Mouse (Mus musculus): ENCODE measurements around the gene Cldn2. TPM values are rescaled to one million over a fixed set of nuclear protein-coding genes. Genes with fewer than 3 reads are reported as not detected.

Gene Cldn2
- polyA plus RNA-seq, 1 experiment from 2014 or later = 0.80 TPM

- no peak overlapping the region for H3K4me3 ChIP-seq (replicated peaks)
- no peak for ATAC-seq (ENCODE audit: insufficient number of reproducible peaks, low FRiP score, low TSS enrichment, low read depth)
- H3K9ac ChIP-seq = no peak overlapping the region
- no peaks in the 10 kb centered on the region for H3K4me1 ChIP-seq
- H3K4me2 ChIP-seq (replicated peaks) = no peak overlapping the region
- no peaks in the 10 kb centered on the region for H3K9me3 ChIP-seq (replicated peaks)
- H3K27ac ChIP-seq (replicated peaks) = no peak overlapping the region
- WGBS = 71% methylated on average over 4 of the region's 4 CpGs
- no peaks in the 10 kb centered on the region for H3K36me3 ChIP-seq
- peaks cover 2% of the 10 kb centered on the region; the same call in 1 of the 2 replicates for H3K27me3 ChIP-seq
These were observed 19.1 kb upstream of the Cldn2 start for GRCm38 (mm10) chrX:139781563-139781962.

GRCm38 (mm10) chrX:139782278-139783044 is 18.2 kb upstream of the Cldn2 start, which contains the start of gene Ripply1:
Ripply1 (minus strand) TSS chrX:139782353.
- H3K9me3 ChIP-seq (replicated peaks) = no peaks in the 10 kb centered on the region
- H3K4me1 ChIP-seq = no peaks in the 10 kb centered on the region
- no peak for ATAC-seq (ENCODE audit: insufficient number of reproducible peaks, low FRiP score, low TSS enrichment, low read depth)
- 49% methylated on average over 6 of the region's 6 CpGs for WGBS
- peaks cover 2% of the 10 kb centered on the region; the same call in 1 of the 2 replicates for H3K27me3 ChIP-seq
- H3K4me3 ChIP-seq (replicated peaks) = no peak within 1 kb of the TSS
- no peak within 1 kb of the TSS for H3K4me2 ChIP-seq (replicated peaks)
- no peaks in the 10 kb centered on the region for H3K36me3 ChIP-seq
- H3K27ac ChIP-seq (replicated peaks) = no peak within 1 kb of the TSS
- H3K9ac ChIP-seq = no peak within 1 kb of the TSS

- WGBS = 56% methylated on average over 3 of the region's 3 CpGs
- H3K27me3 ChIP-seq = peaks cover 2% of the 10 kb centered on the region; the same call in 1 of the 2 replicates
- ATAC-seq (ENCODE audit: insufficient number of reproducible peaks, low FRiP score, low TSS enrichment, low read depth) = no peak
These were observed 17.6 kb upstream of the Cldn2 start for GRCm38 (mm10) chrX:139783045-139783422.

GRCm38 (mm10) chrX:139785764-139786163 is 14.9 kb upstream of the Cldn2 start:
- H3K27me3 ChIP-seq = peaks cover 2% of the 10 kb centered on the region; the same call in 1 of the 2 replicates
- ATAC-seq (ENCODE audit: insufficient number of reproducible peaks, low FRiP score, low TSS enrichment, low read depth) = no peak
- no peak overlapping the region for H3K9ac ChIP-seq
- H3K4me3 ChIP-seq (replicated peaks) = no peak overlapping the region
- H3K4me1 ChIP-seq = no peaks in the 10 kb centered on the region
- no peak overlapping the region for H3K4me2 ChIP-seq (replicated peaks)
- no peak overlapping the region for H3K27ac ChIP-seq (replicated peaks)
- no peaks in the 10 kb centered on the region for H3K36me3 ChIP-seq
- WGBS = 48% methylated on average over 1 of the region's 1 CpGs
- no peaks in the 10 kb centered on the region for H3K9me3 ChIP-seq (replicated peaks)

More at GRCm38 (mm10) chrX:139783045-139783422, 17.6 kb upstream of the Cldn2 start:
- H3K4me3 ChIP-seq (replicated peaks) = no peak overlapping the region
- no peaks in the 10 kb centered on the region for H3K4me1 ChIP-seq
- H3K4me2 ChIP-seq (replicated peaks) = no peak overlapping the region
- no peak overlapping the region for H3K27ac ChIP-seq (replicated peaks)
- no peaks in the 10 kb centered on the region for H3K36me3 ChIP-seq
- H3K9ac ChIP-seq = no peak overlapping the region
- H3K9me3 ChIP-seq (replicated peaks) = no peaks in the 10 kb centered on the region

GRCm38 (mm10) chrX:139794072-139794845 is 6.4 kb upstream of the Cldn2 start:
- Histone ChIP-seq H3K27ac (replicated peaks) (no peak overlapping the region), H3K27me3 (no peaks in the 10 kb centered on the region), H3K4me3 (replicated peaks) (no peak overlapping the region), H3K4me2 (replicated peaks) (no peak overlapping the region), H3K9me3 (replicated peaks) (no peaks in the 10 kb centered on the region), H3K4me1 (no peaks in the 10 kb centered on the region), H3K9ac (no peak overlapping the region), H3K36me3 (no peaks in the 10 kb centered on the region)
- 81% methylated on average over 7 of the region's 7 CpGs for WGBS
- ATAC-seq (ENCODE audit: insufficient number of reproducible peaks, low FRiP score, low TSS enrichment, low read depth) = no peak

- H3K9ac ChIP-seq = no peak overlapping the region
- H3K36me3 ChIP-seq = no peaks in the 10 kb centered on the region
- no peak overlapping the region for H3K4me2 ChIP-seq (replicated peaks)
- no peaks in the 10 kb centered on the region for H3K27me3 ChIP-seq
- H3K9me3 ChIP-seq (replicated peaks) = no peaks in the 10 kb centered on the region
- no peak overlapping the region for H3K4me3 ChIP-seq (replicated peaks)
- no peak for ATAC-seq (ENCODE audit: insufficient number of reproducible peaks, low FRiP score, low TSS enrichment, low read depth)
- H3K4me1 ChIP-seq = no peaks in the 10 kb centered on the region
- no peak overlapping the region for H3K27ac ChIP-seq (replicated peaks)
- WGBS = 65% methylated on average over 6 of the region's 6 CpGs
These were observed 4.6 kb upstream of the Cldn2 start for GRCm38 (mm10) chrX:139796037-139796436.

GRCm38 (mm10) chrX:139797875-139798274 is 2.8 kb upstream of the Cldn2 start:
- 62% methylated on average over 9 of the region's 9 CpGs for WGBS
- no peaks in the 10 kb centered on the region for H3K4me1 ChIP-seq
- H3K27ac ChIP-seq (replicated peaks) = no peak overlapping the region
- H3K36me3 ChIP-seq = no peaks in the 10 kb centered on the region
- no peak overlapping the region for H3K9ac ChIP-seq
- no peak overlapping the region for H3K4me2 ChIP-seq (replicated peaks)
- H3K9me3 ChIP-seq (replicated peaks) = no peaks in the 10 kb centered on the region
- H3K27me3 ChIP-seq = no peaks in the 10 kb centered on the region
- no peak overlapping the region for H3K4me3 ChIP-seq (replicated peaks)
- no peak for ATAC-seq (ENCODE audit: insufficient number of reproducible peaks, low FRiP score, low TSS enrichment, low read depth)

GRCm38 (mm10) chrX:139799953-139800352 is 675 bp upstream of the Cldn2 start:
- no peaks in the 10 kb centered on the region for H3K4me1 ChIP-seq
- H3K36me3 ChIP-seq = no peaks in the 10 kb centered on the region
- ATAC-seq (ENCODE audit: insufficient number of reproducible peaks, low FRiP score, low TSS enrichment, low read depth) = no peak
- no peak overlapping the region for H3K27ac ChIP-seq (replicated peaks)
- H3K9ac ChIP-seq = no peak overlapping the region
- 81% methylated on average over 3 of the region's 3 CpGs for WGBS
- H3K4me2 ChIP-seq (replicated peaks) = no peak overlapping the region
- no peaks in the 10 kb centered on the region for H3K27me3 ChIP-seq
- no peaks in the 10 kb centered on the region for H3K9me3 ChIP-seq (replicated peaks)
- H3K4me3 ChIP-seq (replicated peaks) = no peak overlapping the region

GRCm38 (mm10) chrX:139803028-139803427 is 2.4 kb downstream of the Cldn2 start:
- no peak for ATAC-seq (ENCODE audit: insufficient number of reproducible peaks, low FRiP score, low TSS enrichment, low read depth)

GRCm38 (mm10) chrX:139805918-139806317 is 5.3 kb downstream of the Cldn2 start:
- Histone ChIP-seq H3K9ac (no peak overlapping the region), H3K27ac (replicated peaks) (no peak overlapping the region), H3K36me3 (no peaks in the 10 kb centered on the region), H3K9me3 (replicated peaks) (no peaks in the 10 kb centered on the region), H3K4me3 (replicated peaks) (no peak overlapping the region), H3K4me1 (no peaks in the 10 kb centered on the region), H3K4me2 (replicated peaks) (no peak overlapping the region), H3K27me3 (peaks cover 6% of the 10 kb centered on the region; the same call in 1 of the 2 replicates)
- no peak for ATAC-seq (ENCODE audit: insufficient number of reproducible peaks, low FRiP score, low TSS enrichment, low read depth)
- WGBS = 88% methylated on average over 4 of the region's 4 CpGs

More at GRCm38 (mm10) chrX:139803028-139803427, 2.4 kb downstream of the Cldn2 start:
- Histone ChIP-seq H3K4me3 (replicated peaks) (no peak overlapping the region), H3K27me3 (no peaks in the 10 kb centered on the region), H3K4me1 (no peaks in the 10 kb centered on the region), H3K36me3 (no peaks in the 10 kb centered on the region), H3K27ac (replicated peaks) (no peak overlapping the region), H3K9ac (no peak overlapping the region), H3K9me3 (replicated peaks) (no peaks in the 10 kb centered on the region), H3K4me2 (replicated peaks) (no peak overlapping the region)
- WGBS = 63% methylated on average over 2 of the region's 2 CpGs

- no peak for ATAC-seq (ENCODE audit: insufficient number of reproducible peaks, low FRiP score, low TSS enrichment, low read depth)
- H3K9ac ChIP-seq = no peak overlapping the region
- no peaks in the 10 kb centered on the region for H3K9me3 ChIP-seq (replicated peaks)
- no peak overlapping the region for H3K27ac ChIP-seq (replicated peaks)
- H3K27me3 ChIP-seq = peaks cover 6% of the 10 kb centered on the region; the same call in 1 of the 2 replicates
- H3K4me1 ChIP-seq = no peaks in the 10 kb centered on the region
- 40% methylated on average over 2 of the region's 2 CpGs for WGBS
- no peak overlapping the region for H3K4me2 ChIP-seq (replicated peaks)
- H3K36me3 ChIP-seq = no peaks in the 10 kb centered on the region
- H3K4me3 ChIP-seq (replicated peaks) = no peak overlapping the region
These were observed 6.8 kb downstream of the Cldn2 start for GRCm38 (mm10) chrX:139807391-139807790.
